Mouse (Mus musculus) myocyte (in vitro differentiated cells): ENCODE measurements around the gene Rps15a. TPM values are rescaled to one million over a fixed set of nuclear protein-coding genes. Genes with fewer than 3 reads are reported as not detected.

Experiments
- H3K27me3 ChIP-seq: one replicate; pipeline ENCODE4 v1.6.1; 2011; ENCODE audit not compliant: control insufficient read depth, insufficient read depth, insufficient read length
- H3K36me3 ChIP-seq: one replicate; pipeline ENCODE4 v1.6.1; 2011; ENCODE audit not compliant: control insufficient read depth, insufficient read depth
- H3K4me2 ChIP-seq: one replicate; pipeline ENCODE4 v1.6.1; 2011; ENCODE audit warnings: low read depth, control low read depth
- H3K4me3 ChIP-seq: one replicate; pipeline ENCODE4 v1.5.1; 2011; ENCODE audit warnings: mild to moderate bottlenecking, control low read depth, moderate library complexity
- H3K79me2 ChIP-seq: one replicate; pipeline ENCODE4 v1.6.1; 2011; ENCODE audit not compliant: control insufficient read depth, insufficient read depth
- H3ac ChIP-seq: one replicate; pipeline ENCODE4 v1.6.1; 2011; ENCODE audit not compliant: control insufficient read depth, insufficient read length
- CEBPB ChIP-seq: IDR thresholded peaks from 2 replicates; pipeline ENCODE4 v1.6.1; 2011; ENCODE audit warnings: mild to moderate bottlenecking, moderate library complexity; ENCODE audit not compliant: poor library complexity, insufficient read depth, severe bottlenecking
- E2F4 ChIP-seq: IDR thresholded peaks from one replicate; pipeline ENCODE4 v1.6.1; 2011; ENCODE audit warnings: mild to moderate bottlenecking, control low read depth, moderate library complexity; ENCODE audit not compliant: insufficient read depth
- MAX ChIP-seq: IDR thresholded peaks from one replicate; pipeline ENCODE4 v1.6.1; 2011; ENCODE audit warnings: low read depth, mild to moderate bottlenecking, control low read depth
- MYOD1 ChIP-seq, 3 experiments: IDR thresholded peaks; one replicate each; pipeline ENCODE4 v1.6.1; 2011; ENCODE audit warnings: control low read depth in 2 of 3, low read depth in 2 of 3, mild to moderate bottlenecking in 2 of 3, moderate library complexity in 1 of 3; ENCODE audit not compliant: insufficient read length in 2 of 3, control insufficient read depth in 1 of 3
- MYOG ChIP-seq, 3 experiments: IDR thresholded peaks; one replicate each; pipeline ENCODE4 v1.6.1; 2011; ENCODE audit warnings: control low read depth in 2 of 3, low read depth in 2 of 3, mild to moderate bottlenecking in 2 of 3; ENCODE audit not compliant: insufficient read length in 2 of 3, control insufficient read depth in 1 of 3, insufficient read depth in 1 of 3
- POLR2A ChIP-seq: IDR thresholded peaks from one replicate; pipeline ENCODE4 v1.6.1; 2011; ENCODE audit warnings: low read depth, mild to moderate bottlenecking, control low read depth, moderate library complexity; ENCODE audit not compliant: insufficient read length
- POLR2AphosphoS2 ChIP-seq: IDR thresholded peaks from one replicate; pipeline ENCODE4 v1.6.1; 2011; ENCODE audit warnings: low read depth, control low read depth; ENCODE audit not compliant: insufficient read length
- REST ChIP-seq: IDR thresholded peaks from one replicate; pipeline ENCODE4 v1.6.1; 2011; ENCODE audit warnings: mild to moderate bottlenecking, control low read depth, moderate library complexity; ENCODE audit not compliant: insufficient read depth, insufficient read length
- SRF ChIP-seq: IDR thresholded peaks from one replicate; pipeline ENCODE4 v1.6.1; 2011; ENCODE audit warnings: low read depth; ENCODE audit not compliant: control insufficient read depth, insufficient read length
- TCF12 ChIP-seq: IDR thresholded peaks from one replicate; pipeline ENCODE4 v1.6.1; 2011; ENCODE audit warnings: mild to moderate bottlenecking, control low read depth; ENCODE audit not compliant: poor library complexity, insufficient read depth, severe bottlenecking
- TCF3 ChIP-seq: IDR thresholded peaks from one replicate; pipeline ENCODE4 v1.6.1; 2011; ENCODE audit warnings: low read depth, control low read depth; ENCODE audit not compliant: insufficient read length
- USF1 ChIP-seq: IDR thresholded peaks from one replicate; pipeline ENCODE4 v1.6.1; 2011; ENCODE audit warnings: low read depth, mild to moderate bottlenecking, control low read depth, moderate library complexity
- polyA plus RNA-seq: library from polyadenylated mRNA; unstranded; fragments of >200 nt; fragmentation: generic; extraction: Trizol; gene quantifications from one replicate; pipeline ENCODE4 v1.2.1, GENCODE M21; 2012; ENCODE audit warnings: missing spikeins

Gene Rps15a
- polyA plus RNA-seq, 1 experiment, result 1,920 TPM

GRCm38 (mm10) chr7:118120654-118121053, 4.7 kb upstream of the Rps15a start:
- H3K79me2 ChIP-seq, result peaks cover 14% of the 10 kb centered on the region
- no peaks in the 10 kb centered on the region for H3K27me3 ChIP-seq
- H3K36me3 ChIP-seq, result peaks cover 38% of the 10 kb centered on the region
- H3K4me2 ChIP-seq, result no peak overlapping the region
- TF ChIP-seq TCF12 (no peak), SRF (no peak)
- no peak overlapping the region for H3K4me3 ChIP-seq
- H3ac ChIP-seq, result no peak overlapping the region

- no peak overlapping the region for H3ac ChIP-seq
- H3K4me3 ChIP-seq, result no peak overlapping the region
- H3K36me3 ChIP-seq, result peaks cover 40% of the 10 kb centered on the region
- H3K79me2 ChIP-seq, result peaks cover 21% of the 10 kb centered on the region
- no peaks in the 10 kb centered on the region for H3K27me3 ChIP-seq
- no peak overlapping the region for H3K4me2 ChIP-seq
- no peak for TF ChIP-seq TCF12
- peak; percentile 13 for TF ChIP-seq POLR2AphosphoS2
- TF ChIP-seq TCF3, result no peak
- no peak for TF ChIP-seq MAX
Observed at GRCm38 (mm10) chr7:118119946-118120345, 4.0 kb upstream of the Rps15a start.

- Histone ChIP-seq H3ac (no peak overlapping the region), H3K4me2 (no peak overlapping the region), H3K36me3 (peaks cover 44% of the 10 kb centered on the region), H3K79me2 (peaks cover 25% of the 10 kb centered on the region), H3K4me3 (no peak overlapping the region), H3K27me3 (no peaks in the 10 kb centered on the region)
- TF ChIP-seq TCF12 (no peak), MAX (no peak), REST (no peak), MYOG (IDR thresholded peaks at IDR 0.05; ENCODE audit: control insufficient read depth in 1 of 3, insufficient read depth in 1 of 3, insufficient read length in 2 of 3, low read depth in 2 of 3) (no peak), E2F4 (no peak), MYOD1 (IDR thresholded peaks at IDR 0.05; ENCODE audit: control insufficient read depth in 1 of 3, insufficient read length in 2 of 3, low read depth in 2 of 3) (no peak), CEBPB (no peak), POLR2AphosphoS2 (no peak), TCF3 (no peak)
Observed at GRCm38 (mm10) chr7:118119142-118119541, 3.2 kb upstream of the Rps15a start.

- Histone ChIP-seq H3ac (no peak overlapping the region), H3K4me2 (no peak overlapping the region), H3K36me3 (peaks cover 44% of the 10 kb centered on the region), H3K27me3 (no peaks in the 10 kb centered on the region), H3K4me3 (no peak overlapping the region), H3K79me2 (peaks cover 25% of the 10 kb centered on the region)
- TF ChIP-seq MAX (no peak), SRF (no peak), REST (no peak), TCF3 (no peak), POLR2A (no peak), MYOD1 (IDR thresholded peaks at IDR 0.05; ENCODE audit: control insufficient read depth in 1 of 3, insufficient read length in 2 of 3, low read depth in 2 of 3) (no peak), E2F4 (no peak), USF1 (no peak), CEBPB (no peak), MYOG (IDR thresholded peaks at IDR 0.05; ENCODE audit: control insufficient read depth in 1 of 3, insufficient read depth in 1 of 3, insufficient read length in 2 of 3, low read depth in 2 of 3) (no peak), TCF12 (no peak), POLR2AphosphoS2 (no peak)
Observed at GRCm38 (mm10) chr7:118118426-118118825, 2.4 kb upstream of the Rps15a start.

- Histone ChIP-seq H3K4me3 (no peak overlapping the region), H3K36me3 (peaks cover 50% of the 10 kb centered on the region), H3K4me2 (no peak overlapping the region), H3K27me3 (no peaks in the 10 kb centered on the region), H3K79me2 (peaks cover 32% of the 10 kb centered on the region), H3ac (no peak overlapping the region)
- TF ChIP-seq MAX (no peak), TCF12 (no peak), REST (no peak), MYOD1 (IDR thresholded peaks at IDR 0.05; ENCODE audit: control insufficient read depth in 1 of 3, insufficient read length in 2 of 3, low read depth in 2 of 3) (no peak), POLR2AphosphoS2 (no peak), TCF3 (no peak)
Observed at GRCm38 (mm10) chr7:118117539-118118210, 1.7 kb upstream of the Rps15a start.
